Comparison of ENCODE assay signal across 11 mouse cellular contexts in the genomic region with DNA sequence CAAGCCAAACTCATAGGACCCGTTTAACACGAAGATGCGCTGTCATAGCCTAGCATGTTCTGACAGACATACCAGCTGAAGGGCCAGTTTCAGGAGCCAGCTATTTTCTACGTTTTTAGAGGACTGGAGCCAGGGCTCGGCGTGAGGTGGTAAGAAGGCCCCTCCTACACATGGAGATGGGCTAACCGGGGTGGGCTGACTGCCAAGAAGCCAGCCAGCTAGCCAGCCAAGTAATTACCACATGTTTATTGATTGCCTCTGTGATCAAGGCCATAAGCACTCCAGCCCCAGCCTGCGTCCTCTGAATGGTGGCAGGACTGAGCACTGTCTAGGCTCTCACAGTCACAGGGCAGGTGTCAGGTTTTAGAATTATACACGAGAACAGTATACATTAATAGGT. TPM values are rescaled to one million over a fixed set of nuclear protein-coding genes. Genes with fewer than 3 reads are reported as not detected.
DNase-seq lines count a peak whose midpoint lies in the region; ATAC-seq and TF ChIP-seq lines count a peak whose summit lies in the region.
"Had no signal": no experiment of that assay in that cellular context is flagged by ENCODE, and none has a peak within 500 bp of the region (broad histone marks: within the 10 kb centered on the region; RNA-seq: fewer than 3 reads in every experiment).

No protein-coding gene starts in this region.

- DNase-seq in right cerebral cortex, postnatal 4 days: peak; percentile 28
- no peak for DNase-seq in right cerebral cortex, postnatal 25 days
- peak; percentile 79 for DNase-seq in hindbrain, embryonic 14.5 days (ENCODE audit: low spot score)
- peak; percentile 27 for DNase-seq in stomach, postnatal 0 days (ENCODE audit: low spot score)
- no peak for DNase-seq in layer of hippocampus, postnatal 36 days
- DNase-seq: cerebellum, adult 2 months had no signal

- H3K9me3 ChIP-seq in hindbrain, embryonic 14.5 days (ENCODE audit: control insufficient read depth, low read length): no peaks in the 10 kb centered on the region
- no peaks in the 10 kb centered on the region for H3K9me3 ChIP-seq in liver, embryonic 16.5 days (replicated peaks; ENCODE audit: control insufficient read depth, low read length)
- no peaks in the 10 kb centered on the region for H3K9me3 ChIP-seq in stomach, postnatal 0 days (ENCODE audit: control insufficient read depth, low read length)
- no peaks in the 10 kb centered on the region for H3K9me3 ChIP-seq in heart, embryonic 12.5 days (replicated peaks)
- H3K9me3 ChIP-seq: liver, embryonic 15.5 days had no signal

- TF ChIP-seq EP300 in stomach, postnatal 0 days (optimal IDR thresholded peaks at IDR 0.05): no peak

- ATAC-seq in hindbrain, embryonic 14.5 days (ENCODE audit: low FRiP score): peak; percentile 26; the same call in 1 of the 2 replicates
- peak; percentile 77 for ATAC-seq in liver, embryonic 16.5 days (ENCODE audit: low read depth)
- ATAC-seq in stomach, postnatal 0 days (ENCODE audit: low FRiP score, low TSS enrichment): no peak
- no peak for ATAC-seq in heart, embryonic 12.5 days (ENCODE audit: insufficient number of reproducible peaks, low FRiP score)
- ATAC-seq in erythroid progenitor cell, adult 5-6 weeks (replicated peaks; ENCODE audit: low FRiP score, poor library complexity, severe bottlenecking): no peak

- H3K27me3 ChIP-seq in hindbrain, embryonic 14.5 days (ENCODE audit: control insufficient read depth, insufficient read depth, low read length): no peaks in the 10 kb centered on the region
- H3K27me3 ChIP-seq in liver, embryonic 16.5 days (ENCODE audit: control insufficient read depth, insufficient read depth, low read depth, low read length): no peaks in the 10 kb centered on the region
- no peaks in the 10 kb centered on the region for H3K27me3 ChIP-seq in stomach, postnatal 0 days (ENCODE audit: control insufficient read depth, insufficient read depth, low read length)
- no peaks in the 10 kb centered on the region for H3K27me3 ChIP-seq in heart, embryonic 12.5 days (replicated peaks)
- H3K27me3 ChIP-seq: liver, embryonic 15.5 days had no signal

- no peak overlapping the region for H3K9ac ChIP-seq in hindbrain, embryonic 14.5 days
- no peak overlapping the region for H3K9ac ChIP-seq in liver, embryonic 16.5 days (ENCODE audit: low read depth, low read length)
- no peak overlapping the region for H3K9ac ChIP-seq in stomach, postnatal 0 days (ENCODE audit: low read length)
- H3K9ac ChIP-seq in heart, embryonic 12.5 days: no peak overlapping the region
- H3K9ac ChIP-seq: liver, embryonic 15.5 days had no signal

- H3K4me2 ChIP-seq in hindbrain, embryonic 14.5 days (replicated peaks): no peak overlapping the region
- no peak overlapping the region for H3K4me2 ChIP-seq in liver, embryonic 16.5 days (ENCODE audit: low read depth, low read length)
- H3K4me2 ChIP-seq in stomach, postnatal 0 days (replicated peaks; ENCODE audit: low read depth): no peak overlapping the region
- H3K4me2 ChIP-seq in heart, embryonic 12.5 days: no peak overlapping the region
- H3K4me2 ChIP-seq: liver, embryonic 15.5 days had no signal

- TF ChIP-seq CTCF in stomach, postnatal 0 days (IDR thresholded peaks at IDR 0.05; ENCODE audit: low read depth): no peak

- no peak overlapping the region for H3K4me3 ChIP-seq in hindbrain, embryonic 14.5 days (replicated peaks; ENCODE audit: low read length)
- H3K4me3 ChIP-seq in liver, embryonic 16.5 days (ENCODE audit: low read depth, low read length): no peak overlapping the region
- H3K4me3 ChIP-seq in stomach, postnatal 0 days (ENCODE audit: low read depth, low read length): no peak overlapping the region
- no peak overlapping the region for H3K4me3 ChIP-seq in heart, embryonic 12.5 days
- H3K4me3 ChIP-seq: liver, embryonic 15.5 days had no signal

- H3K27ac ChIP-seq in hindbrain, embryonic 14.5 days: peak overlapping the region; percentile 52
- H3K27ac ChIP-seq in liver, embryonic 16.5 days (ENCODE audit: low read length): no peak overlapping the region
- no peak overlapping the region for H3K27ac ChIP-seq in stomach, postnatal 0 days (replicated peaks)
- no peak overlapping the region for H3K27ac ChIP-seq in heart, embryonic 12.5 days (ENCODE audit: poor library complexity, severe bottlenecking)
- H3K27ac ChIP-seq: liver, embryonic 15.5 days had no signal

- 33% methylated on average over 9 of the region's 9 CpGs for WGBS in hindbrain, embryonic 14.5 days
- 68% methylated on average over 9 of the region's 9 CpGs for WGBS in liver, embryonic 16.5 days (ENCODE audit: insufficient replicate concordance)
- 51% methylated on average over 9 of the region's 9 CpGs for WGBS in stomach, postnatal 0 days
- WGBS in heart, embryonic 12.5 days: 69% methylated on average over 9 of the region's 9 CpGs

- peaks cover 48% of the 10 kb centered on the region for H3K4me1 ChIP-seq in hindbrain, embryonic 14.5 days (replicated peaks; ENCODE audit: control insufficient read depth, insufficient read depth, low read length)
- H3K4me1 ChIP-seq in liver, embryonic 16.5 days (ENCODE audit: control insufficient read depth, low read depth, low read length): 0 out of 2 replicates have a peak, but pooled peaks cover 4% of the 10 kb centered on the region
- H3K4me1 ChIP-seq in stomach, postnatal 0 days (replicated peaks; ENCODE audit: control insufficient read depth, insufficient read depth): no peaks in the 10 kb centered on the region
- H3K4me1 ChIP-seq in heart, embryonic 12.5 days (replicated peaks): peaks cover 30% of the 10 kb centered on the region

- peaks cover 26% of the 10 kb centered on the region for H3K36me3 ChIP-seq in hindbrain, embryonic 14.5 days (replicated peaks; ENCODE audit: control insufficient read depth, insufficient read depth)
- 0 out of 2 replicates have a peak, but pooled peaks cover 4% of the 10 kb centered on the region for H3K36me3 ChIP-seq in liver, embryonic 16.5 days (ENCODE audit: control insufficient read depth, insufficient read depth)
- no peaks in the 10 kb centered on the region for H3K36me3 ChIP-seq in stomach, postnatal 0 days (ENCODE audit: control insufficient read depth, insufficient read depth, low read length)
- H3K36me3 ChIP-seq in heart, embryonic 12.5 days: peaks cover 10% of the 10 kb centered on the region; the same call in 1 of the 2 replicates

RNA-seq across cellular contexts. Expression of a gene that starts 10.9 kb away (rescaled TPM):
- polyA plus RNA-seq in hindbrain, embryonic 14.5 days (2014; fragmentation: Nextera tagmentation; extraction: Ambion mirVana): 10.7 and 14.0 TPM in 2 replicates
- 3.2 and 3.6 TPM in 2 replicates for polyA plus RNA-seq in liver, embryonic 16.5 days (2015; fragmentation: Nextera tagmentation; extraction: Ambion mirVana)
- 4.5 and 6.2 TPM in 2 replicates for polyA plus RNA-seq in stomach, postnatal 0 days (2015; fragmentation: Nextera tagmentation; extraction: Ambion mirVana)
- 2.6 and 3.1 TPM in 2 replicates for polyA plus RNA-seq in heart, embryonic 12.5 days (2016; fragmentation: Nextera tagmentation; extraction: Ambion mirVana)
- 1.1 and 6.3 TPM in 2 replicates for total RNA-seq in erythroid progenitor cell, adult 5-6 weeks (2015; ENCODE audit: low replicate concordance)
- total RNA-seq in erythroid progenitor cell, adult 5-6 weeks (2017; ENCODE audit: low replicate concordance): 3.7 TPM in 1 of 2 replicates, not detected in the other
- 1 to 10 TPM in 1 of 2 experiments, under 1 TPM in 1; 0.63 to 1.1 TPM for total RNA-seq in layer of hippocampus, postnatal 36 days (2021)

RNA-seq across cellular contexts. Expression of a gene that starts 28.4 kb away (rescaled TPM):
- polyA plus RNA-seq in hindbrain, embryonic 14.5 days (2014; fragmentation: Nextera tagmentation; extraction: Ambion mirVana): 8.5 and 10.4 TPM in 2 replicates
- 0.06 and 0.11 TPM in 2 replicates for polyA plus RNA-seq in liver, embryonic 16.5 days (2015; fragmentation: Nextera tagmentation; extraction: Ambion mirVana)
- 0.31 and 0.34 TPM in 2 replicates for polyA plus RNA-seq in stomach, postnatal 0 days (2015; fragmentation: Nextera tagmentation; extraction: Ambion mirVana)
- polyA plus RNA-seq in heart, embryonic 12.5 days (2016; fragmentation: Nextera tagmentation; extraction: Ambion mirVana): 0.55 and 0.81 TPM in 2 replicates
- not detected in 2 replicates for total RNA-seq in erythroid progenitor cell, adult 5-6 weeks (2015; ENCODE audit: low replicate concordance)
- total RNA-seq in erythroid progenitor cell, adult 5-6 weeks (2017; ENCODE audit: low replicate concordance): not detected in 2 replicates
- total RNA-seq in layer of hippocampus, postnatal 36 days (2021): 1 to 10 TPM; 3.0 to 3.3 TPM
- total RNA-seq: MEL had no signal

Comparison
In these comparisons a context has a peak if more than half of its experiments do, and no peak if none do; other contexts are left out.
1. DNase-seq: peak in right cerebral cortex, postnatal 4 days (single experiment), hindbrain, embryonic 14.5 days (single experiment) and stomach, postnatal 0 days (single experiment); none in right cerebral cortex, postnatal 25 days (single experiment) and layer of hippocampus, postnatal 36 days (0 of 2).
2. ATAC-seq: peak in hindbrain, embryonic 14.5 days (single experiment) and liver, embryonic 16.5 days (single experiment); none in stomach, postnatal 0 days (single experiment), heart, embryonic 12.5 days (single experiment) and erythroid progenitor cell, adult 5-6 weeks (single experiment).